Mouse (Mus musculus) liver, adult 2 months (tissue): ENCODE data around the gene Cwh43.

Source experiments
- CTCF ChIP-seq: fragments of 200-500 bp; IDR thresholded peaks from 2 replicates; pipeline ENCODE4 v1.5.1; 2011; ENCODE audit warnings: low read depth, low read length, control low read depth
- POLR2A ChIP-seq: fragments of 200-500 bp; IDR thresholded peaks from 2 replicates; pipeline ENCODE4 v1.6.1; 2011; ENCODE audit warnings: low read length, control low read depth; ENCODE audit not compliant: insufficient read depth; ENCODE audit errors: extremely low read depth

GRCm38 (mm10) chr5:73491837-73492720 is 86.2 kb downstream of the Cwh43 start:
- no peak for TF ChIP-seq POLR2A
- TF ChIP-seq CTCF, result no peak
